Mouse (Mus musculus) brain, embryonic 18.5 days (tissue): ENCODE data around the gene Sgce.

Source experiments
- DNase-seq: peaks from one replicate; pipeline ENCODE4 v3.0.0-alpha.2; 2012; ENCODE audit warnings: low read depth, low spot score

Gene Sgce

GRCm38 (mm10) chr6:4647351-4647750 lies 99.7 kb downstream of the Sgce start:
- DNase-seq = no peak

- no peak for DNase-seq
Measured at GRCm38 (mm10) chr6:4642068-4642467, 104.9 kb downstream of the Sgce start.

GRCm38 (mm10) chr6:4634804-4635203 lies 112.2 kb downstream of the Sgce start:
- DNase-seq = no peak

- no peak for DNase-seq
Measured at GRCm38 (mm10) chr6:4633189-4633588, 113.8 kb downstream of the Sgce start.

GRCm38 (mm10) chr6:4631464-4631863 lies 115.5 kb downstream of the Sgce start:
- DNase-seq = no peak
